Mouse (Mus musculus) CH12.LX (cell line): ENCODE data around the gene Tnni1. TPM values are rescaled to one million over a fixed set of nuclear protein-coding genes. Genes with fewer than 3 reads are reported as not detected.
A peak's percentile ranks its signal among the peaks of the same experiment; 100 is the strongest.

ENCODE experiments used
- DNase-seq: peaks from one replicate; pipeline ENCODE4 v3.0.0-alpha.2; 2013; ENCODE audit errors: extremely low read depth
- H3K27ac ChIP-seq: 2 replicates; pipeline ENCODE4 v1.5.1; 2012; ENCODE audit warnings: low read depth, mild to moderate bottlenecking, control low read depth, moderate library complexity; ENCODE audit not compliant: insufficient read depth
- H3K27me3 ChIP-seq: replicated peaks from 2 replicates; pipeline ENCODE3; 2012; ENCODE audit warnings: inconsistent platforms
- H3K36me3 ChIP-seq, 2 experiments: replicated peaks in 1 of 2; 2 replicates each; pipeline versions ENCODE3 to v1.6.1; 2012; ENCODE audit warnings: inconsistent platforms in 1 of 2, low read length in 1 of 2, mild to moderate bottlenecking in 1 of 2, mixed read lengths in 1 of 2, moderate library complexity in 1 of 2; ENCODE audit not compliant: control insufficient read depth in 1 of 2, insufficient read depth in 1 of 2
- H3K4me1 ChIP-seq, 2 experiments: 2 replicates each; pipeline ENCODE4 v1.6.1; 2012; ENCODE audit warnings: inconsistent platforms in 1 of 2, moderate library complexity in 1 of 2; ENCODE audit not compliant: insufficient read depth in 2 of 2, control insufficient read depth in 1 of 2
- H3K4me2 ChIP-seq: 2 replicates; pipeline ENCODE4 v1.6.1; 2012; ENCODE audit warnings: low read depth, mild to moderate bottlenecking, control low read depth; ENCODE audit not compliant: poor library complexity, insufficient read depth, severe bottlenecking
- H3K4me3 ChIP-seq, 3 experiments: fragments of 150-350 bp in 1 of 3; sonication (generic) in 1 of 3; replicated peaks in 1 of 3; 2 replicates each; pipeline versions ENCODE3 to v1.5.1; 2011 to 2012; ENCODE audit warnings: low read depth in 2 of 3, low read length in 2 of 3, mild to moderate bottlenecking in 2 of 3, moderate library complexity in 2 of 3, control low read depth in 1 of 3, improper control_type of control experiment in 1 of 3, inconsistent platforms in 1 of 3, mixed read lengths in 1 of 3; ENCODE audit not compliant: poor library complexity in 1 of 3
- H3K79me2 ChIP-seq: replicated peaks from 2 replicates; pipeline ENCODE4 v1.6.1; 2012; ENCODE audit warnings: mild to moderate bottlenecking, moderate library complexity; ENCODE audit not compliant: control insufficient read depth, poor library complexity, insufficient read depth, severe bottlenecking; ENCODE audit errors: extremely low read depth
- H3K9ac ChIP-seq: 2 replicates; pipeline ENCODE4 v1.6.1; 2012; ENCODE audit warnings: low read depth, mild to moderate bottlenecking, control low read depth, moderate library complexity; ENCODE audit not compliant: insufficient read depth
- H3K9me3 ChIP-seq: replicated peaks from 2 replicates; pipeline ENCODE3; 2012; ENCODE audit warnings: low read length, inconsistent platforms, mixed read lengths
- BHLHE40 ChIP-seq: IDR thresholded peaks from 2 replicates; pipeline ENCODE4 v1.6.1; 2011; ENCODE audit warnings: mild to moderate bottlenecking, low read depth, low read length, improper control_type of control experiment
- GABPA ChIP-seq: IDR thresholded peaks from 2 replicates; pipeline ENCODE4 v1.6.1; 2012; ENCODE audit warnings: low read depth, low read length, improper control_type of control experiment, inconsistent platforms; ENCODE audit not compliant: insufficient replicate concordance
- MYC ChIP-seq: IDR thresholded peaks from 2 replicates; pipeline ENCODE4 v1.6.1; 2011; ENCODE audit warnings: low read depth, mild to moderate bottlenecking, improper control_type of control experiment, low read length
- NRF1 ChIP-seq: IDR thresholded peaks from 2 replicates; pipeline ENCODE4 v1.6.1; 2014; ENCODE audit warnings: low read depth, mild to moderate bottlenecking, inconsistent platforms, low read length, improper control_type of control experiment, moderate library complexity
- RAD21 ChIP-seq: IDR thresholded peaks from 2 replicates; pipeline ENCODE4 v1.6.1; 2011; ENCODE audit warnings: low read depth, mild to moderate bottlenecking, low read length, improper control_type of control experiment, moderate library complexity
- dilution Hi-C: fragments of 300-500 bp; cut with MboI; formaldehyde crosslinking; loops from 2 replicates; pipeline ENCODE4 v1.14.3; 2020; ENCODE audit warnings: low sequenced_read_pairs; ENCODE audit not compliant: extremely low pct_unique_long_range_greater_than_20kb, extremely low pct_ligation_motif_present
- in situ Hi-C: fragments of 300-500 bp; cut with MboI; formaldehyde crosslinking; loops from 3 replicates; pipeline ENCODE4 v1.14.3; 2019; ENCODE audit warnings: low sequenced_read_pairs, low pct_ligation_motif_present, low pct_unique_long_range_greater_than_20kb, mixed read lengths
- polyA plus RNA-seq: library from polyadenylated mRNA; unstranded; fragments of >175 nt; gene quantifications from 2 replicates; pipeline ENCODE4 v1.2.1, GENCODE M21; 2012; ENCODE audit warnings: low read depth; ENCODE audit not compliant: insufficient read length
- total RNA-seq, 2 experiments: library from RNA; depleted of rRNA; stranded (reverse); fragments of 300-350 nt in 1 of 2; fragments of >200 nt in 1 of 2; gene quantifications; 2 replicates each; pipeline ENCODE4 v1.2.3; 2012 to 2014

Gene Tnni1
- total RNA-seq (2012; rRNA removed) (1.5 and 1.6 TPM in 2 replicates), total RNA-seq (2014; rRNA removed) (5.5 and 6.9 TPM in 2 replicates), polyA plus RNA-seq (3.5 and 4.2 TPM in 2 replicates)

DNA sequence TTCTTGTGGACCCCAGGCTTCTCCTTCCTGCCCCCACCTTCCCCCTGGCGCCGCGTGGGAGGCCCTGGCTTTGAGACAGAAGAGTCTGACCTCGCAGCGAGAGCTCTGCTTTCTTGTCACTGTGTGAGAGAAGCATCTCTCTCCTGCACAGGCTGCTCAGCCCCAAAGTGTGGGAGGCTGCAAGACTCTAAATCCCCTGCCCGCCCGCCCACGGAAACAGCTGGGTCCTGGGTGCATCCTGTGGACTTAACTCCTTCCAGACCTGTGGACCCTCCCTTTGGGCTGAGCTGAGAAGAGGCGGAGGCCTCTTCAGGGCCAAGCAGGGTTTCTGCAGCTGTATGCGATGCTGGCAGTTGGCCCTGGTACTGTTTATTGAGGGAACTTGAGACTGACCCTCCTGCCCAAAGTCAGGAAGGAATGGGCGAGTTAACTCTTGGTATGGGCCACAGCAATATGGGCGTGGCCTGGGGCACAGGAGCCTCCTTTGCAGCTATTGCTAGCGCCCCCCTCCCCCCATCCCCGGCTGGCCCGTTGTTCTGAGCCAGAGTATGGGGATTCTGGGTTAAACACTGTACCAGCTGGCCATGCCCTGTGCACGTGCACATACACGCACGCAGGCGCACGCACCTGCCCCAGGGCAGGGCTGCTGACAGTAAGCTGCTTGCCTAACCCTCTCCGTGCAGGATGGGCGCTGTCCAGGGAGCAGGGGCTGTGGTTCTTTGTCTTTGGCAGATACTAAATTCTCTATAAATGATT is at the start of gene Tnni1:
Gene Tnni1 (plus strand): TSS at position 655 of the 756 bp plus-strand sequence.
- no peak for DNase-seq
- H3K4me1 ChIP-seq: peaks cover 0 to 4% of the 10 kb centered on the region in 2 experiments; a peak in 3 of 4 replicates
- in situ Hi-C loops (no loop called here), dilution Hi-C loops (no loop called here)
- H3K9me3 ChIP-seq: no peaks in the 10 kb centered on the region
- no peak within 1 kb of the TSS for H3K4me3 ChIP-seq
- TF ChIP-seq MYC: no peak
- TF ChIP-seq BHLHE40: peak; percentile 69
- 0 out of 2 replicates have a peak, but pooled peaks have one; percentile 15 for TF ChIP-seq NRF1
- no peaks in the 10 kb centered on the region for H3K79me2 ChIP-seq
- H3K9ac ChIP-seq: no peak within 1 kb of the TSS
- no peaks in the 10 kb centered on the region for H3K27me3 ChIP-seq
- peaks cover 0 to 3% of the 10 kb centered on the region in 2 experiments for H3K36me3 ChIP-seq
- H3K4me2 ChIP-seq: no peak within 1 kb of the TSS
- no peak within 1 kb of the TSS for H3K27ac ChIP-seq

DNA sequence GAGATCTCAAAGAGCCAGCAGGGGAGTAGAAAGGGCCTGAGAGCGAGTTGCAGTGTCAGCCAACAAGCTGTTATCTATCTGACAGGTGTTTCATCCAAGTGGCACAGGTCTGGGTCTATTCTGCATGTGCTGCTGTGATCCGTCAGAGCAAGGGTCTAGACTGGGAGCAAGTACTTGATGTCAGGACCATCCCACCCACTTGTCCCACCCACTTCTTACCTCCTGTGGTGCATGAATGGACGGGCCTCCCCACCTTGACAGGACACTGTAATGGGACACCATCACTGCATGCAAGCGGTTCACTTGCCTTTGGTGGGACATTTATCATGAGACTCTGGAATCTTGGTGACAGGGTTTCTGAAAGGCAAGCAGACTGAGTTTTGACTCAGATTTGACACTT is 49.4 kb upstream of the Tnni1 start:
- in situ Hi-C loops (no loop called here), dilution Hi-C loops (no loop called here)
- peak overlapping the region; percentile 90; the same call in 1 of the 2 replicates for H3K9ac ChIP-seq
- no peaks in the 10 kb centered on the region for H3K27me3 ChIP-seq
- H3K4me2 ChIP-seq: peak overlapping the region; percentile 67
- no peak for DNase-seq
- no peak overlapping the region for H3K27ac ChIP-seq
- peak overlapping the region in 2 of 3 experiments; percentile 71 to 87 for H3K4me3 ChIP-seq
- peaks cover 0 to 27% of the 10 kb centered on the region in 2 experiments for H3K36me3 ChIP-seq
- no peaks in the 10 kb centered on the region for H3K79me2 ChIP-seq
- H3K9me3 ChIP-seq: no peaks in the 10 kb centered on the region
- TF ChIP-seq RAD21: no peak
- peaks cover 4 to 29% of the 10 kb centered on the region in 2 experiments for H3K4me1 ChIP-seq

DNA sequence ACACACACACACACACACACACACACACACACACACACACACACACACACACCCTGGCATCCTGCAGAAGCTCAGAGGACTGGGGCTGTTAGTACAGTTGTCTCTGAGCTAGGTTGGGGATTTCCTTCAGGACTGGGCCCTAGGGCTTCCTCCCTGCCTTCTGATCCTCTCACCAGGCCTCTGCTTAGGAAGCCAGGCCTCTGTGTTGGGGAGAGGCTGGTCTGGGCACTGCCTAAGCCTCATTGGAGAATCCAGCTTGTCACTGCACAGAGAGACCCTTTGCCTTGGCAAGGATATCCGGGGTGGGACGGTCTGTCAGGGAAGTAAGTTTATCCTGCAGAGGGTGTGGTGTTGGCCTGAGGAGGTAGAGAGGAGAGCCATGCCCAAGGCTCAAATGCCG is 48.9 kb upstream of the Tnni1 start:
- TF ChIP-seq GABPA: no peak
- peak overlapping the region; percentile 42 for H3K9ac ChIP-seq
- H3K9me3 ChIP-seq: no peaks in the 10 kb centered on the region
- no peak for DNase-seq
- dilution Hi-C loops: no loop called here
- peaks cover 0 to 28% of the 10 kb centered on the region in 2 experiments for H3K36me3 ChIP-seq
- no peaks in the 10 kb centered on the region for H3K27me3 ChIP-seq
- H3K27ac ChIP-seq: no peak overlapping the region
- in situ Hi-C loops: no loop called here
- peaks cover 4 to 32% of the 10 kb centered on the region in 2 experiments for H3K4me1 ChIP-seq
- no peak overlapping the region for H3K4me2 ChIP-seq
- no peak overlapping the region for H3K4me3 ChIP-seq
- no peaks in the 10 kb centered on the region for H3K79me2 ChIP-seq
